Mouse (Mus musculus) spleen, adult 2 months (tissue): ENCODE measurements at regions not wholly inside any gene's neighbourhood (a gene's known extent, or its start where the extent isn't known, plus 50 kb on each side); places are given as distances from the start of the nearest gene placed in this dataset.

ENCODE experiments used
- CTCF ChIP-seq: fragments of 200-500 bp; IDR thresholded peaks from 2 replicates; pipeline ENCODE4 v1.5.1; 2011; ENCODE audit warnings: mild to moderate bottlenecking, inconsistent platforms; ENCODE audit not compliant: insufficient read depth, insufficient read length, insufficient replicate concordance; ENCODE audit errors: extremely low read depth
- POLR2A ChIP-seq: fragments of 200-500 bp; IDR thresholded peaks from 2 replicates; pipeline ENCODE4 v1.6.1; 2011; ENCODE audit warnings: low read depth, low read length, inconsistent platforms

- TF ChIP-seq CTCF (no peak), POLR2A (no peak)
Measured at GRCm38 (mm10) chr13:28699490-28700032, 254.0 kb downstream of the Sox4 start.
